Mouse (Mus musculus) myocyte (in vitro differentiated cells): ENCODE measurements around the gene Tcirg1. TPM values are rescaled to one million over a fixed set of nuclear protein-coding genes. Genes with fewer than 3 reads are reported as not detected.
A peak's percentile ranks its signal among the peaks of the same experiment; 100 is the strongest.

Experiments
- H3K27me3 ChIP-seq: one replicate; pipeline ENCODE4 v1.6.1; 2011; ENCODE audit not compliant: control insufficient read depth, insufficient read depth, insufficient read length
- H3K36me3 ChIP-seq: one replicate; pipeline ENCODE4 v1.6.1; 2011; ENCODE audit not compliant: control insufficient read depth, insufficient read depth
- H3K4me2 ChIP-seq: one replicate; pipeline ENCODE4 v1.6.1; 2011; ENCODE audit warnings: low read depth, control low read depth
- H3K4me3 ChIP-seq: one replicate; pipeline ENCODE4 v1.5.1; 2011; ENCODE audit warnings: mild to moderate bottlenecking, control low read depth, moderate library complexity
- H3K79me2 ChIP-seq: one replicate; pipeline ENCODE4 v1.6.1; 2011; ENCODE audit not compliant: control insufficient read depth, insufficient read depth
- H3ac ChIP-seq: one replicate; pipeline ENCODE4 v1.6.1; 2011; ENCODE audit not compliant: control insufficient read depth, insufficient read length
- CEBPB ChIP-seq: IDR thresholded peaks from 2 replicates; pipeline ENCODE4 v1.6.1; 2011; ENCODE audit warnings: mild to moderate bottlenecking, moderate library complexity; ENCODE audit not compliant: poor library complexity, insufficient read depth, severe bottlenecking
- E2F4 ChIP-seq: IDR thresholded peaks from one replicate; pipeline ENCODE4 v1.6.1; 2011; ENCODE audit warnings: mild to moderate bottlenecking, control low read depth, moderate library complexity; ENCODE audit not compliant: insufficient read depth
- MAX ChIP-seq: IDR thresholded peaks from one replicate; pipeline ENCODE4 v1.6.1; 2011; ENCODE audit warnings: low read depth, mild to moderate bottlenecking, control low read depth
- MYOD1 ChIP-seq, 3 experiments: IDR thresholded peaks; one replicate each; pipeline ENCODE4 v1.6.1; 2011; ENCODE audit warnings: control low read depth in 2 of 3, low read depth in 2 of 3, mild to moderate bottlenecking in 2 of 3, moderate library complexity in 1 of 3; ENCODE audit not compliant: insufficient read length in 2 of 3, control insufficient read depth in 1 of 3
- MYOG ChIP-seq, 3 experiments: IDR thresholded peaks; one replicate each; pipeline ENCODE4 v1.6.1; 2011; ENCODE audit warnings: control low read depth in 2 of 3, low read depth in 2 of 3, mild to moderate bottlenecking in 2 of 3; ENCODE audit not compliant: insufficient read length in 2 of 3, control insufficient read depth in 1 of 3, insufficient read depth in 1 of 3
- POLR2A ChIP-seq: IDR thresholded peaks from one replicate; pipeline ENCODE4 v1.6.1; 2011; ENCODE audit warnings: low read depth, mild to moderate bottlenecking, control low read depth, moderate library complexity; ENCODE audit not compliant: insufficient read length
- POLR2AphosphoS2 ChIP-seq: IDR thresholded peaks from one replicate; pipeline ENCODE4 v1.6.1; 2011; ENCODE audit warnings: low read depth, control low read depth; ENCODE audit not compliant: insufficient read length
- REST ChIP-seq: IDR thresholded peaks from one replicate; pipeline ENCODE4 v1.6.1; 2011; ENCODE audit warnings: mild to moderate bottlenecking, control low read depth, moderate library complexity; ENCODE audit not compliant: insufficient read depth, insufficient read length
- SRF ChIP-seq: IDR thresholded peaks from one replicate; pipeline ENCODE4 v1.6.1; 2011; ENCODE audit warnings: low read depth; ENCODE audit not compliant: control insufficient read depth, insufficient read length
- TCF12 ChIP-seq: IDR thresholded peaks from one replicate; pipeline ENCODE4 v1.6.1; 2011; ENCODE audit warnings: mild to moderate bottlenecking, control low read depth; ENCODE audit not compliant: poor library complexity, insufficient read depth, severe bottlenecking
- TCF3 ChIP-seq: IDR thresholded peaks from one replicate; pipeline ENCODE4 v1.6.1; 2011; ENCODE audit warnings: low read depth, control low read depth; ENCODE audit not compliant: insufficient read length
- USF1 ChIP-seq: IDR thresholded peaks from one replicate; pipeline ENCODE4 v1.6.1; 2011; ENCODE audit warnings: low read depth, mild to moderate bottlenecking, control low read depth, moderate library complexity
- polyA plus RNA-seq: library from polyadenylated mRNA; unstranded; fragments of >200 nt; fragmentation: generic; extraction: Trizol; gene quantifications from one replicate; pipeline ENCODE4 v1.2.1, GENCODE M21; 2012; ENCODE audit warnings: missing spikeins

Gene Tcirg1
- polyA plus RNA-seq, 1 experiment: 50.9 TPM

DNA sequence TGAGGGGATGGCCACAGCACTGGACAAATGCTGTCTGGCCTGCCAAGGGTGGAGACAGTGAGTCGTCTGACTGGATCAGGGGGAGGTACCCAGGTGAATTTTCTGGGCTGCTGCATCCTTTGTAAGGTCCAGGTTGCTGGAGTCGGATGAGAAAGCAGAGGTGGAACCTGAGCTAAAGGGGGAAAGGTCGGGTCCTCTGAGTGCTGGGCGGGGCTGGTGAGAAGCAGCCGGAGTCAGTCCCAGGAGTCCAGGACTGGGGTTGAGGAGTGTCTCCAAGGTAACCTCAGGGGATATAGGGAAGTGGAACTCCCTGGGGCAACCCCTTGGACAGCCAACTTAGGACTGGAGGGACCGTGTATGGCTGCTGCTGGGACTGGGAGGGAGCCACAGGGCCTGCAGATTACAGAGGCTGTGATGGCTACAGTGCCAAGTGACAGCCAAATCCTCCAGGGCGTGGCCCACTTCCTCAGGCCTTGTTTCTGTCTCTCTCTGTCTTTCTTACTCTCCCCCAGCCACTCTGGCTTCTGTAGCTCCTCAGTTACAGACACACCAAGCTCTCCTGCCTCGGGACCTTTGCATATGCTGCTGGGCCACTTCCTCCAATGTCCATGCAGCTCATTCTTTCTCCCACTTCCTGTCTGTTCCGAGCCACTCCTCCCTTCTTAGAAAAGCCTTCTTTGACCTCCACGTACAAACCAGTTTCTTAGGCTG is 15.9 kb upstream of the Tcirg1 start:
- Histone ChIP-seq H3K27me3 (no peaks in the 10 kb centered on the region), H3K4me3 (no peak overlapping the region), H3K79me2 (no peaks in the 10 kb centered on the region), H3ac (no peak overlapping the region), H3K4me2 (peak overlapping the region; percentile 34), H3K36me3 (no peaks in the 10 kb centered on the region)
- TF ChIP-seq USF1 (no peak), SRF (no peak), MAX (no peak), CEBPB (no peak), TCF12 (no peak), POLR2AphosphoS2 (no peak), MYOG (IDR thresholded peaks at IDR 0.05; ENCODE audit: control insufficient read depth in 1 of 3, insufficient read depth in 1 of 3, insufficient read length in 2 of 3, low read depth in 2 of 3) (peak in 1 of 3 experiments; percentile 33), MYOD1 (IDR thresholded peaks at IDR 0.05; ENCODE audit: control insufficient read depth in 1 of 3, insufficient read length in 2 of 3, low read depth in 2 of 3) (peak in 1 of 3 experiments; percentile 34), TCF3 (no peak), REST (no peak), POLR2A (no peak), E2F4 (no peak)

DNA sequence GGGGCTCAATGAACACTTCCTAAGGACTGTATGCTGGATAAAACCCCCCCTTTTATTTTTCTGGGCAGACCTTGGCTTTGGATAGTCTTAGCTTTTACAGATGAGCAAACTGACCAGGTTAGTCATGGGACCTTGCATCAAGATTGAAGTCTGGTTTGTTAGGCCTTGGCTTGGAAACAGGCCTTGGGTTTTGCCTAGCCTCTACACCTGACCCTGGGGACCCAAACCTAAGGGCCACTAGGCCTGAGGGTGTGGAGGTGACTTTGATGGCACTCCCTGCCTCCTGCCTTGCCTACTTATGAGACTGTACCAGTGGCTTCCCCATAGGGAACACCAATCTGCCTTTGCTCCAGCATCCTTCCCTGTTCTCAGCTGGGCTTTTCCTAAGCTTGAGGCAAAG is 13.0 kb upstream of the Tcirg1 start:
- TF ChIP-seq CEBPB (no peak), MAX (no peak), MYOG (IDR thresholded peaks at IDR 0.05; ENCODE audit: control insufficient read depth in 1 of 3, insufficient read depth in 1 of 3, insufficient read length in 2 of 3, low read depth in 2 of 3) (no peak), MYOD1 (IDR thresholded peaks at IDR 0.05; ENCODE audit: control insufficient read depth in 1 of 3, insufficient read length in 2 of 3, low read depth in 2 of 3) (no peak), USF1 (no peak), SRF (no peak), POLR2AphosphoS2 (no peak), REST (no peak), E2F4 (no peak), TCF12 (no peak), POLR2A (no peak)
- Histone ChIP-seq H3K36me3 (no peaks in the 10 kb centered on the region), H3ac (no peak overlapping the region), H3K27me3 (no peaks in the 10 kb centered on the region), H3K4me3 (no peak overlapping the region), H3K4me2 (no peak overlapping the region), H3K79me2 (no peaks in the 10 kb centered on the region)

DNA sequence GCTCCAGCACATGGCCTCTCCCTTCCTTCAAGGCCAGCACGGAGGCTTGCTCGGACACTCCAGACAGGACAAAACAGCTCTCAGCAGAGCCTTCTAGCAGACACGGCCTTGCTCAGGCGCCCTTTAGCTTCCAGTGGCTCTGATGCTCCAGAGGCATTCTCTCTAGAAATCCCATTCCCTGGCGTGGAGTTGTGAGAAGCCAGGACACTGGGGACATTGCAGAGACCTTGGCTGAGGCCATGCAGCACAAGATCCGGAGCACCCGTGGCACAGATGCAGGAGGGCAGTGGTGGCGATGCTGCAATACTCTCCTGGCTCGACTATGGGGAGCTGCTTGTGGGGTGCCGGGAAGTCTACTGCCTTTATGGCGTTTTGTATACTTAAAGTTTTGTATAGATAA is 9.8 kb upstream of the Tcirg1 start:
- TF ChIP-seq TCF12: no peak
- TF ChIP-seq USF1: no peak
- no peak for TF ChIP-seq MYOG (IDR thresholded peaks at IDR 0.05; ENCODE audit: control insufficient read depth in 1 of 3, insufficient read depth in 1 of 3, insufficient read length in 2 of 3, low read depth in 2 of 3)
- TF ChIP-seq E2F4: no peak
- no peak for TF ChIP-seq SRF
- no peak for TF ChIP-seq MYOD1 (IDR thresholded peaks at IDR 0.05; ENCODE audit: control insufficient read depth in 1 of 3, insufficient read length in 2 of 3, low read depth in 2 of 3)
- TF ChIP-seq MAX: no peak
- no peak for TF ChIP-seq TCF3
- no peak overlapping the region for H3K4me3 ChIP-seq
- no peak overlapping the region for H3ac ChIP-seq
- H3K36me3 ChIP-seq: no peaks in the 10 kb centered on the region
- H3K27me3 ChIP-seq: no peaks in the 10 kb centered on the region
- H3K79me2 ChIP-seq: peaks cover 7% of the 10 kb centered on the region
- no peak overlapping the region for H3K4me2 ChIP-seq

DNA sequence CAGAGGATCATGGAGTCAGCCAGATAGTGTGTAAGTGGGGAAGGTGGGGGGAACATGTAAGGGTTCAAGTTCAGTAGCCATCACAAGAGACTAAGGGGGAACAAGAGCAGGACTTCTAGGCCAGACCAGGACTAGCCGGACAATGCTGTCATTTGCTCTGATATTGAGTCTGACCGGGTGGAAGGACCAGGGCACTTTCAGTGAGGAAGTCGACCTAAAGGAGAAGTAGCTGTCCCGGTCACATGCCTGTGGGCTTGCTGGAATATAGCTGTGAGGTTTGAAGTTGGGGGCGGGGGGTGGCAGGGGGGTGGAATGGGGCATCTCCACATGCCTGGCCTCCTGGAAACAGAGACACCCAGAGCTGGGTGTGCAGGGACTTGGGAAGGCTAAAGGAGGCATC is 7.6 kb upstream of the Tcirg1 start:
- peaks cover 14% of the 10 kb centered on the region for H3K79me2 ChIP-seq
- no peaks in the 10 kb centered on the region for H3K27me3 ChIP-seq
- no peaks in the 10 kb centered on the region for H3K36me3 ChIP-seq
- H3ac ChIP-seq: no peak overlapping the region
- no peak overlapping the region for H3K4me2 ChIP-seq
- TF ChIP-seq MYOG (IDR thresholded peaks at IDR 0.05; ENCODE audit: control insufficient read depth in 1 of 3, insufficient read depth in 1 of 3, insufficient read length in 2 of 3, low read depth in 2 of 3) (no peak), USF1 (no peak)
- H3K4me3 ChIP-seq: no peak overlapping the region

DNA sequence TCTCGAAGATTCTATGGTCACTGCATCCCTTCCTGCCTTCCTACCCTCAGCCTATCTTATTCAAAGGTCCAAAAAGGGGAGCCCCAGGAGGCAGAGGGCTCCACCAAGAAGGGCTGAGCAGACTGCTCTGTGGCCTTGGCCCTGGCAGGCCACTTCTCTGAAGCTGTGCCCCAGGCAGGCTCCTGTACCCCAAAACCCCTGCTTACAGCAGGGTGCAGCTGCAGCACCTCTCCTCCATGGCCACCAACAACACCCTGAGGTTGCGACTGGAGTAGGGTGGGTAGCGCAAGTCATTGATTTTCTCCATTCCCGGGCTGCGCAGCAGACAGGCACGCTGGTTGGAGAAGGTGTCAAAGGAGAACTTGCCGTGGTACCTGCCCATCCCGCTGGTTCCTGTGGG is 6.8 kb upstream of the Tcirg1 start:
- Histone ChIP-seq H3K36me3 (no peaks in the 10 kb centered on the region), H3K79me2 (peaks cover 14% of the 10 kb centered on the region), H3K27me3 (no peaks in the 10 kb centered on the region), H3K4me2 (peak overlapping the region; percentile 73), H3K4me3 (peak overlapping the region; percentile 52), H3ac (peak overlapping the region; percentile 61)
- TF ChIP-seq MYOG (IDR thresholded peaks at IDR 0.05; ENCODE audit: control insufficient read depth in 1 of 3, insufficient read depth in 1 of 3, insufficient read length in 2 of 3, low read depth in 2 of 3) (no peak), POLR2AphosphoS2 (peak; percentile 23), REST (no peak), POLR2A (peak; percentile 12)
